Mouse (Mus musculus) lung, postnatal 36 days (tissue): ENCODE data around the gene Xpo4.
"Not testable (repeated sequence)": the region's sequence is repeated elsewhere in the genome, so short reads cannot be mapped to it uniquely, and the experiment has no call there.

ENCODE experiments used
- DNase-seq: peaks from one replicate; pipeline ENCODE4 v3.0.0; 2022; ENCODE audit warnings: mixed read lengths

The Xpo4 gene

GRCm38 (mm10) chr14:57664822-57665627 is at the start of gene Xpo4:
Gene Xpo4, minus strand, starts transcription at chr14:57665430.
- DNase-seq, result peak; percentile 82

GRCm38 (mm10) chr14:57712884-57713283 is 47.7 kb upstream of the Xpo4 start:
- DNase-seq, result peak; percentile 52

- DNase-seq, result no peak
Observed at GRCm38 (mm10) chr14:57711059-57711458, 45.8 kb upstream of the Xpo4 start.

GRCm38 (mm10) chr14:57709171-57709570 is 43.9 kb upstream of the Xpo4 start:
- peak; percentile 84 for DNase-seq

GRCm38 (mm10) chr14:57708580-57708979 is 43.4 kb upstream of the Xpo4 start:
- DNase-seq, result peak; percentile 71

GRCm38 (mm10) chr14:57707100-57707893 is 42.1 kb upstream of the Xpo4 start:
- peak; percentile 54 for DNase-seq

- no peak for DNase-seq
Observed at GRCm38 (mm10) chr14:57706760-57707099, 41.5 kb upstream of the Xpo4 start.

GRCm38 (mm10) chr14:57705759-57706158 is 40.5 kb upstream of the Xpo4 start:
- DNase-seq, result no peak

GRCm38 (mm10) chr14:57705075-57705474 is 39.8 kb upstream of the Xpo4 start:
- DNase-seq, result no peak

GRCm38 (mm10) chr14:57701915-57702477 is 36.8 kb upstream of the Xpo4 start:
- DNase-seq, result peak; percentile 50

- no peak for DNase-seq
Observed at GRCm38 (mm10) chr14:57699461-57699970, 34.3 kb upstream of the Xpo4 start.

- no peak for DNase-seq
Observed at GRCm38 (mm10) chr14:57699016-57699415, 33.8 kb upstream of the Xpo4 start.

- no peak for DNase-seq
Observed at GRCm38 (mm10) chr14:57696066-57696465, 30.8 kb upstream of the Xpo4 start.

GRCm38 (mm10) chr14:57695550-57695949 is 30.3 kb upstream of the Xpo4 start:
- no peak for DNase-seq

- DNase-seq, result no peak
Observed at GRCm38 (mm10) chr14:57694246-57694645, 29.0 kb upstream of the Xpo4 start.

GRCm38 (mm10) chr14:57692517-57693130 is 27.4 kb upstream of the Xpo4 start:
- no peak for DNase-seq

- no peak for DNase-seq
Observed at GRCm38 (mm10) chr14:57691316-57691715, 26.1 kb upstream of the Xpo4 start.

GRCm38 (mm10) chr14:57690681-57691080 is 25.5 kb upstream of the Xpo4 start:
- no peak for DNase-seq

GRCm38 (mm10) chr14:57688066-57688465 is 22.8 kb upstream of the Xpo4 start:
- not testable (repeated sequence) for DNase-seq

GRCm38 (mm10) chr14:57687441-57687840 is 22.2 kb upstream of the Xpo4 start:
- DNase-seq, result no peak

GRCm38 (mm10) chr14:57686647-57687046 is 21.4 kb upstream of the Xpo4 start:
- DNase-seq, result no peak

GRCm38 (mm10) chr14:57684579-57684978 is 19.3 kb upstream of the Xpo4 start:
- DNase-seq, result peak; percentile 92

- no peak for DNase-seq
Observed at GRCm38 (mm10) chr14:57682751-57683150, 17.5 kb upstream of the Xpo4 start.
